Mouse (Mus musculus): ENCODE measurements around the gene Rbbp4.

DNA sequence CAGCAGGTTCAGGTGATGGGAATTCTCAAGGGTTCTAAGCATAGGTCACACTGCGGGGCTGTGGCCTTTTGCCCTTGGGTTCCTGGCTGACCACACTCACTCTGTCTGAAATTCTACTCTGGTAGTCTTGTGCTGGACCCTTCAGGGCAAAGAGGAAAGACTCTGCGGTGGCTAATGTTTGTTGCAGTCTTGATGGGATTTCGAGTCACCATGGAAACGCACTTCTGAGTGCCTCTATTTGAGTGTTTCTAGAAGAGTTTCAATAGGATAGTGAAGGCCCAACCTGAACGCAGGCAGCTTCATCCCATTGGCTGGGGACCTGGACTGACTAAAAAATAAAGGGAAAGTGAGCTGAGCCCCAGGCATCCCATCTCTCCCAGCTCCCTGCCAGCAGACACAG, 68.3 kb downstream of the Rbbp4 start:
- TF ChIP-seq CTCF (IDR thresholded peaks at IDR 0.05) (no peak), EP300 (IDR thresholded peaks at IDR 0.05) (no peak)

Data from lung, postnatal 0 days (tissue).